ENCODE assay signal across 9 mouse cellular contexts in the genomic region with DNA sequence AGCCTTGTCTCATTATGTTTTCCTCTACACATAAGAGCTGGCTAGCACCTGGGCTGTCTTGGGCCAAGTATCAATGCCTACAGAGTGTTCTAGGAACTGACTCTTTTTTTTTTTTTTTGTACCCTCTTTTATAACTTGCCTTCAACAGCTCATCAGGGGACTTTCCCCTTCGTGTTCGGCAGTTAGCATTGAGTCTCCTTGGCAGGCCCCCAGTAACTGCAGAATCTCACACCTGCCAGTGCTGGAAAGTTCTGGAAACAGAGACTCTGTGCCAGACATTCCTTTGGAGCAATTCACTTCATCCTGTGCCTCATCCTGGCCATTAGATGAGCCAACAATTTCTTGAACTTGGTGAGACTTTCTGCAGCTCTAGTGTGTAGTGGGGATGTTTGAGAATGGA.
DNase-seq lines count a peak whose midpoint lies in the region; ATAC-seq and TF ChIP-seq lines count a peak whose summit lies in the region.
"Had no signal": no experiment of that assay in that cellular context is flagged by ENCODE, and none has a peak within 500 bp of the region (broad histone marks: within the 10 kb centered on the region; RNA-seq: fewer than 3 reads in every experiment).

No protein-coding gene starts in this region.

- no peaks in the 10 kb centered on the region for H3K27me3 ChIP-seq in heart, adult 2 months (ENCODE audit: control insufficient read depth, insufficient read depth, low read length)
- H3K27me3 ChIP-seq in lung, embryonic 15.5 days = no peaks in the 10 kb centered on the region
- H3K27me3 ChIP-seq: liver, embryonic 13.5 days had no signal

- DNase-seq in adrenal gland, postnatal 10 days = peak; percentile 13
- DNase-seq in adrenal gland, adult 2 months = no peak
- peak; percentile 81 for DNase-seq in NIH3T3 (ENCODE audit: low read depth)
- peak; percentile 77 to 88 for DNase-seq in heart, adult 2 months
- DNase-seq in ovary, postnatal 36 days (ENCODE audit: low spot score) = no peak
- no peak for DNase-seq in T-cell, adult 2 months (ENCODE audit: low spot score)
- no peak for DNase-seq in cerebellum, postnatal 25 days
- DNase-seq: liver, embryonic 13.5 days had no signal

- TF ChIP-seq POLR2A in heart, adult 2 months (IDR thresholded peaks at IDR 0.05; ENCODE audit: insufficient read depth, low read depth, low read length) = 0 out of 2 replicates have a peak, but pooled peaks have one; percentile 11

- ATAC-seq in lung, embryonic 15.5 days (ENCODE audit: borderline replicate concordance, extremely low read depth, low FRiP score, low TSS enrichment) = peak; percentile 41; the same call in 1 of the 2 replicates

- no peak overlapping the region for H3K4me3 ChIP-seq in heart, adult 2 months
- H3K4me3 ChIP-seq in lung, embryonic 15.5 days = no peak overlapping the region
- H3K4me3 ChIP-seq: liver, embryonic 13.5 days had no signal

- 5% methylated on average over 2 of the region's 2 CpGs for WGBS in heart, adult 2 months
- WGBS in lung, embryonic 15.5 days = 35% methylated on average over 2 of the region's 2 CpGs

- intact Hi-C loops in heart, adult 2 months (cut with DNase I) = loop anchor here (5.0 kb wide), 1 partner anchor 245 kb away; no protein-coding TSS in a partner anchor

- H3K4me1 ChIP-seq in heart, adult 2 months (ENCODE audit: control insufficient read depth, insufficient read depth, low read length) = peaks cover 10% of the 10 kb centered on the region
- H3K4me1 ChIP-seq in lung, embryonic 15.5 days = peaks cover 32% of the 10 kb centered on the region
- H3K4me1 ChIP-seq: liver, embryonic 13.5 days had no signal

- no peaks in the 10 kb centered on the region; the same call in 1 of the 2 replicates for H3K36me3 ChIP-seq in heart, adult 2 months (ENCODE audit: control insufficient read depth, insufficient read depth, low read length)
- H3K36me3 ChIP-seq in lung, embryonic 15.5 days = no peaks in the 10 kb centered on the region
- H3K36me3 ChIP-seq: liver, embryonic 13.5 days had no signal

- H3K9me3 ChIP-seq in lung, embryonic 15.5 days = no peaks in the 10 kb centered on the region
- H3K9me3 ChIP-seq: liver, embryonic 13.5 days had no signal

- 0 out of 2 replicates have a peak overlapping the region, but pooled peaks have one; percentile 6 for H3K4me2 ChIP-seq in lung, embryonic 15.5 days
- H3K4me2 ChIP-seq: liver, embryonic 13.5 days had no signal

- no peaks in the 10 kb centered on the region for H3K79me2 ChIP-seq in heart, adult 2 months (replicated peaks; ENCODE audit: control insufficient read depth, insufficient read depth, low read length)

- no peak overlapping the region for H3K9ac ChIP-seq in heart, adult 2 months (ENCODE audit: low read depth, low read length)
- no peak overlapping the region for H3K9ac ChIP-seq in lung, embryonic 15.5 days
- H3K9ac ChIP-seq: liver, embryonic 13.5 days had no signal

- peak; percentile 94 for TF ChIP-seq EP300 in heart, adult 2 months (IDR thresholded peaks at IDR 0.05; ENCODE audit: insufficient read depth, low read depth, low read length)

- H3K27ac ChIP-seq in heart, adult 2 months = peak overlapping the region; percentile 77
- no peak overlapping the region for H3K27ac ChIP-seq in lung, embryonic 15.5 days
- H3K27ac ChIP-seq: liver, embryonic 13.5 days had no signal

- TF ChIP-seq CTCF in heart, adult 2 months (IDR thresholded peaks at IDR 0.05) = no peak

Comparison
In these comparisons a context has a peak if more than half of its experiments do, and no peak if none do; other contexts are left out.
1. DNase-seq: peak in adrenal gland, postnatal 10 days (single experiment), NIH3T3 (single experiment) and heart, adult 2 months (2 of 2); none in adrenal gland, adult 2 months (single experiment), ovary, postnatal 36 days (single experiment), T-cell, adult 2 months (single experiment) and cerebellum, postnatal 25 days (0 of 2).